Mouse (Mus musculus): ENCODE data around the gene Slc20a1. TPM values are rescaled to one million over a fixed set of nuclear protein-coding genes. Genes with fewer than 3 reads are reported as not detected.
A peak's percentile ranks its signal among the peaks of the same experiment; 100 is the strongest.

Gene Slc20a1
- polyA plus RNA-seq, 1 experiment: 72.7 TPM

DNA sequence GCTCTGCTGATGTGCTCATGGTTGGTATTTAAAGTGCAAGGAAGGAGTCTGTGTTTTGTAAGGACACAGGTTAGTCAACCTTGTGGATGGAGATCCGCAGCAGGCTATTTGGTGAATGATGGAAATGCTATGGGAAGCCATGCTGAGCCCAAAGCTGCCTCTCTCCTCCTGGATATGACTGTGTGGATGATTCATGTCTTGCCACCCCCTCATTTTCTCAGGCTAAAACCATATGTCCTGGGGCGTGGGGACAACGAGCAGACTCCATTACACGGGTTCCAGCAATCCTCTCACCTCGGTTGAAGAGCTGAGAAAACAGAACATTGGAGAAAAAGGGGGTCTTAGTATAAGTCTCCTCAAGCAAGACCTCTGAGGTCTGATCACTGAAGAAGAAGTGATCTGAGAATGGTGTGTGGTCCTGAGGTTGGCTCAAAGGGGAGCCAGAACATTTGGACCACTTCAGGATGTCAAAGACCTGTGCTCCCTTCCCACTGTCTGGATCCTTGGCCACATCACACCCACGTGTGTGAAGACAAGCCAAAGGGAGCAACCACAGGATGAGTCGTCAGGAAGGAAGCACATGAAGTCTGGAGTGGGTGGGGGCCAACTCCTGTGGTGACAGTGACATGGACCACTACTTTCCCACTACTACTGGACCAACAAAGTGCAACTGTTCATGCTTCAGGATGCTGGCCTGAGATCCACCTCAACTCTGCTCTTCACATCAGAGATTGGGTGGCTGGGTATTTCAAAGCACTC lies 6.0 kb upstream of the Slc20a1 start:
- TF ChIP-seq CTCF (IDR thresholded peaks at IDR 0.05; ENCODE audit: borderline replicate concordance, extremely low read depth, insufficient read depth, insufficient read length) (no peak), POLR2A (IDR thresholded peaks at IDR 0.05; ENCODE audit: borderline replicate concordance, extremely low read depth, insufficient read depth, insufficient read length, poor library complexity, severe bottlenecking) (no peak)
- DNase-seq (ENCODE audit: low read depth): no peak

DNA sequence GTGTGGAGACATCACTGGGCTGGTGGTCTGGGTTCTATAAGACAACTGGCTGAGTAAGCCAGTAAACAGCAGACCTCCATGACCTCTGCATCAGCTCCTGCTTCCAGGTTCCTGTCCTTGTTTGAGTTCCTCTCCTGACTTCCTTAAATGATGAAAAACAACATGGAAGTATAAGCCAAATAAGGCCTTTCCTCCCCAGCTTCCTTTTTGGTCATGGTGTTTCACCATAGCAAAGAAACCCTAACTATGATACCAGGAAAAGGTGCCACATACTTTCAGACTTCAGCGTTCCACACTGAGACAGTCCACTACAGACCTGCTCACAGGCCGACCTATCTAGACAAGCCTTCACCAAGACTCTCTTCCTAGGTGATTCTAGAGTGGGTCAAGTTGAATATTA lies 2.2 kb upstream of the Slc20a1 start:
- DNase-seq (ENCODE audit: low read depth): no peak

GRCm38 (mm10) chr2:129197197-129197596 lies 1.4 kb upstream of the Slc20a1 start:
- TF ChIP-seq POLR2A (IDR thresholded peaks at IDR 0.05; ENCODE audit: borderline replicate concordance, extremely low read depth, insufficient read depth, insufficient read length, poor library complexity, severe bottlenecking) (no peak), CTCF (IDR thresholded peaks at IDR 0.05; ENCODE audit: borderline replicate concordance, extremely low read depth, insufficient read depth, insufficient read length) (no peak)
- no peak for DNase-seq (ENCODE audit: low read depth)

More for the DNA sequence above, 2.2 kb upstream of the Slc20a1 start:
- TF ChIP-seq POLR2A (IDR thresholded peaks at IDR 0.05; ENCODE audit: borderline replicate concordance, extremely low read depth, insufficient read depth, insufficient read length, poor library complexity, severe bottlenecking): no peak
- no peak for TF ChIP-seq CTCF (IDR thresholded peaks at IDR 0.05; ENCODE audit: borderline replicate concordance, extremely low read depth, insufficient read depth, insufficient read length)

GRCm38 (mm10) chr2:129197843-129198435 lies 625 bp upstream of the Slc20a1 start:
- DNase-seq (ENCODE audit: low read depth): peak; percentile 48
- TF ChIP-seq POLR2A (IDR thresholded peaks at IDR 0.05; ENCODE audit: borderline replicate concordance, extremely low read depth, insufficient read depth, insufficient read length, poor library complexity, severe bottlenecking) (no peak), CTCF (IDR thresholded peaks at IDR 0.05; ENCODE audit: borderline replicate concordance, extremely low read depth, insufficient read depth, insufficient read length) (no peak)

DNA sequence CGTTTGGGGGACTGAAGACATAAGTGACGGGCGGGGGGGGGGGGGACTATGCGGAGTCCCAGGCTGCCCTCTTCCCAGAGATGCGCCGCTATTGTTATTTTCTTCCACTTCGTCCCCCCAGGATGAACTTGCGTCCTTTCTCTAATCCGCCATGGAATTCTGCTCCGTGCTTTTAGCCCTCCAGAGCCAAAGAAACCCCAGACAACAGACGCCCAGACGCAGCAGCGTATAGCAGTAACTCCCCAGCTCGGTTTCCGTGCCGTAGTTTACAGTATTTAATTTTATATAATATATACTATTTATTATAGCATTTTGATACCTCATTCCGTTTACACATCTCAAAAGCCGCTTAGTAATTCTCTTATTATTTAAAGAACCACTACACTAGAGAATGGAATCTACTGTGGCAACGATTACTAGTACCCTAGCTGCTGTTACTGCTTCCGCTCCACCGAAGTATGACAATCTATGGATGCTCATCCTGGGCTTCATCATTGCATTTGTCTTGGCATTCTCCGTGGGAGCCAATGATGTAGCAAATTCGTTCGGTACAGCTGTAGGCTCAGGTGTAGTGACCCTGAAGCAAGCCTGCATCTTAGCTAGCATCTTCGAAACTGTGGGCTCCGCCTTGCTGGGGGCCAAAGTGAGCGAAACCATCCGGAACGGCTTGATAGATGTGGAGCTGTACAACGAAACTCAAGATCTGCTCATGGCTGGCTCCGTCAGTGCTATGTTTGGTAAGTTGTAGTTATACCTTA lies 943 bp downstream of the Slc20a1 start:
- TF ChIP-seq CTCF (IDR thresholded peaks at IDR 0.05; ENCODE audit: borderline replicate concordance, extremely low read depth, insufficient read depth, insufficient read length): no peak
- no peak for TF ChIP-seq POLR2A (IDR thresholded peaks at IDR 0.05; ENCODE audit: borderline replicate concordance, extremely low read depth, insufficient read depth, insufficient read length, poor library complexity, severe bottlenecking)
- peak; percentile 64 for DNase-seq (ENCODE audit: low read depth)

- TF ChIP-seq POLR2A (IDR thresholded peaks at IDR 0.05; ENCODE audit: borderline replicate concordance, extremely low read depth, insufficient read depth, insufficient read length, poor library complexity, severe bottlenecking): no peak
- no peak for TF ChIP-seq CTCF (IDR thresholded peaks at IDR 0.05; ENCODE audit: borderline replicate concordance, extremely low read depth, insufficient read depth, insufficient read length)
- no peak for DNase-seq (ENCODE audit: low read depth)
Measured at GRCm38 (mm10) chr2:129205000-129205399, 6.4 kb downstream of the Slc20a1 start.

- no peak for DNase-seq (ENCODE audit: low read depth)
- TF ChIP-seq POLR2A (IDR thresholded peaks at IDR 0.05; ENCODE audit: borderline replicate concordance, extremely low read depth, insufficient read depth, insufficient read length, poor library complexity, severe bottlenecking) (no peak), CTCF (IDR thresholded peaks at IDR 0.05; ENCODE audit: borderline replicate concordance, extremely low read depth, insufficient read depth, insufficient read length) (no peak)
Measured at GRCm38 (mm10) chr2:129206824-129207223, 8.3 kb downstream of the Slc20a1 start.

DNA sequence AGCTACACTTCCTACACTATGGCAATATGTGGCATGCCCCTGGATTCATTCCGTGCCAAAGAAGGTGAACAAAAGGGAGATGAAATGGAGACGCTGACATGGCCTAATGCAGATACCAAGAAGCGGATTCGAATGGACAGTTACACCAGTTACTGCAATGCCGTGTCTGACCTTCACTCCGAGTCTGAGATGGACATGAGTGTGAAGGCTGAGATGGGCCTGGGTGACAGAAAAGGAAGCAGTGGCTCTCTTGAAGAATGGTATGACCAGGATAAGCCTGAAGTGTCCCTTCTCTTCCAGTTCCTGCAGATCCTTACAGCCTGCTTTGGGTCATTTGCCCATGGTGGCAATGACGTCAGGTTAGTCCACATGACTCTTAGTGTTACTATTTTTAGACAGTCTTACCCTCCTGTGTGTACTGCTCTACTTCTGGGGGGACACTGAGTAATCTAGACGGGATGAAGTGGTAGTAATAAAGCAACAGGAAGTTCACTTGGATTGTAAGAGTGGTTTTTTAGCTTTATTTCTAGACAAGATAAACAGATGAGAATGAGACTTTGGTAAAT lies 9.7 kb downstream of the Slc20a1 start:
- DNase-seq (ENCODE audit: low read depth): no peak
- TF ChIP-seq POLR2A (IDR thresholded peaks at IDR 0.05; ENCODE audit: borderline replicate concordance, extremely low read depth, insufficient read depth, insufficient read length, poor library complexity, severe bottlenecking) (no peak), CTCF (IDR thresholded peaks at IDR 0.05; ENCODE audit: borderline replicate concordance, extremely low read depth, insufficient read depth, insufficient read length) (no peak)

GRCm38 (mm10) chr2:129210089-129210749 lies 11.7 kb downstream of the Slc20a1 start:
- TF ChIP-seq CTCF (IDR thresholded peaks at IDR 0.05; ENCODE audit: borderline replicate concordance, extremely low read depth, insufficient read depth, insufficient read length) (no peak), POLR2A (IDR thresholded peaks at IDR 0.05; ENCODE audit: borderline replicate concordance, extremely low read depth, insufficient read depth, insufficient read length, poor library complexity, severe bottlenecking) (no peak)
- DNase-seq (ENCODE audit: low read depth): no peak

DNA sequence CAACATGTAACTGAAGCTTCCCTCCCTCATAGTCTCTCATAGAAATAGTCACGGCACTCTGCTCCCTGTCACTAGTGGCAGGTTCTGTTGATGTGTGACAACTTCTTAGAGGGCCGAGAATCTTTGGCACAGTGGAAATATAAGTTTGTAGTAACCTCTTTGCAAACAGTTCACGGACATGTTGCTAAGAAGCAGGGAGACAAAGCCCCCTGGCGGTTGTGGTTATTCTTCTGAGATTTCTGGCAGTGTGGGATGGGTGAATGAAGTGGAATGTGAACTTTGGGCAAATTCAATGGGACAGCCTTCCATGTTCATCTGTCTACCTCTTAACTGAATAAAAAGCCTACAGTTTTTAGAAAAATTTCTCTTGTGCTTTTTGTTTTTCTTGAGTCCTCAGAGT lies 12.7 kb downstream of the Slc20a1 start:
- no peak for DNase-seq (ENCODE audit: low read depth)
- TF ChIP-seq CTCF (IDR thresholded peaks at IDR 0.05; ENCODE audit: borderline replicate concordance, extremely low read depth, insufficient read depth, insufficient read length) (no peak), POLR2A (IDR thresholded peaks at IDR 0.05; ENCODE audit: borderline replicate concordance, extremely low read depth, insufficient read depth, insufficient read length, poor library complexity, severe bottlenecking) (no peak)

DNA sequence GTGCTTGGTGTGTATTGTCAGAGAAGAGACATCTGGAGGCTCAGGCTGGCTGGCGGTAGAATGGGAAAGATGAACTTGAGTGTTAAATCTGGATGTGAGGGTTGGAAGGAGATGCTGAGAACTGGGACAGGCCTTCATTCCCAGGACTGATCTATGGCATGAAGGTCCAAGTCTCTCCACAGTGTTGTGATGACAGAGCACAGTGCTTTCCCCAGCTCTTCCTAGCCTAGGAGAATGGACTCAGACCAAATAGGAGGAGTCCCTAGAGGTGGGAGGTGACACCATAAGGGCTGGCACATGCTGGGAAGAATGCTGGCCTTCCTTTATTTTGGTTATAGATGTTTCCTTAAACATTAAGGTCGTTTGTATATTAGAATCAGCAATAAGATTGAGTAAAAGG lies 13.4 kb downstream of the Slc20a1 start:
- TF ChIP-seq POLR2A (IDR thresholded peaks at IDR 0.05; ENCODE audit: borderline replicate concordance, extremely low read depth, insufficient read depth, insufficient read length, poor library complexity, severe bottlenecking): no peak
- no peak for TF ChIP-seq CTCF (IDR thresholded peaks at IDR 0.05; ENCODE audit: borderline replicate concordance, extremely low read depth, insufficient read depth, insufficient read length)
- no peak for DNase-seq (ENCODE audit: low read depth)

Data from brain, embryonic 14.5 days (tissue).